Mouse (Mus musculus): Measurements from ENCODE around the gene Hlcs. TPM values are rescaled to one million over a fixed set of nuclear protein-coding genes. Genes with fewer than 3 reads are reported as not detected.

Hlcs gene
- total and polyA plus RNA-seq, 2 experiments from 2014 or later, result 5.8 to 6.8 TPM

GRCm38 (mm10) chr16:94253671-94254414 is 59.5 kb downstream of the Hlcs start:
- Histone ChIP-seq H3K4me1 (ENCODE audit: insufficient read depth) (0 out of 2 replicates have a peak, but pooled peaks cover 4% of the 10 kb centered on the region), H3K4me3 (ENCODE audit: low read depth, low read length) (no peak overlapping the region), H3K27me3 (ENCODE audit: insufficient read depth, low read length) (no peaks in the 10 kb centered on the region), H3K9ac (no peak overlapping the region), H3K36me3 (ENCODE audit: insufficient read depth) (no peaks in the 10 kb centered on the region), H3K4me2 (ENCODE audit: low read depth) (no peak overlapping the region), H3K9me3 (ENCODE audit: low read length) (no peaks in the 10 kb centered on the region), H3K27ac (ENCODE audit: low read depth, low read length) (no peak overlapping the region)
- peak; percentile 38 for DNase-seq
- no peak for TF ChIP-seq CTCF (IDR thresholded peaks at IDR 0.05; ENCODE audit: low read depth)
- WGBS, result 48% methylated on average over 24 of the region's 24 CpGs
- ATAC-seq, result peak; percentile 40; the same call in 1 of the 2 replicates

GRCm38 (mm10) chr16:94251756-94252155 is 61.6 kb downstream of the Hlcs start:
- ATAC-seq (no peak), DNase-seq (no peak)
- TF ChIP-seq CTCF (IDR thresholded peaks at IDR 0.05; ENCODE audit: low read depth), result no peak
- Histone ChIP-seq H3K4me3 (ENCODE audit: low read depth, low read length) (no peak overlapping the region), H3K27me3 (ENCODE audit: insufficient read depth, low read length) (no peaks in the 10 kb centered on the region), H3K36me3 (ENCODE audit: insufficient read depth) (no peaks in the 10 kb centered on the region), H3K9me3 (ENCODE audit: low read length) (no peaks in the 10 kb centered on the region), H3K4me1 (ENCODE audit: insufficient read depth) (0 out of 2 replicates have a peak, but pooled peaks cover 4% of the 10 kb centered on the region), H3K4me2 (ENCODE audit: low read depth) (no peak overlapping the region), H3K27ac (ENCODE audit: low read depth, low read length) (no peak overlapping the region), H3K9ac (no peak overlapping the region)
- 84% methylated on average over 13 of the region's 13 CpGs for WGBS

DNA sequence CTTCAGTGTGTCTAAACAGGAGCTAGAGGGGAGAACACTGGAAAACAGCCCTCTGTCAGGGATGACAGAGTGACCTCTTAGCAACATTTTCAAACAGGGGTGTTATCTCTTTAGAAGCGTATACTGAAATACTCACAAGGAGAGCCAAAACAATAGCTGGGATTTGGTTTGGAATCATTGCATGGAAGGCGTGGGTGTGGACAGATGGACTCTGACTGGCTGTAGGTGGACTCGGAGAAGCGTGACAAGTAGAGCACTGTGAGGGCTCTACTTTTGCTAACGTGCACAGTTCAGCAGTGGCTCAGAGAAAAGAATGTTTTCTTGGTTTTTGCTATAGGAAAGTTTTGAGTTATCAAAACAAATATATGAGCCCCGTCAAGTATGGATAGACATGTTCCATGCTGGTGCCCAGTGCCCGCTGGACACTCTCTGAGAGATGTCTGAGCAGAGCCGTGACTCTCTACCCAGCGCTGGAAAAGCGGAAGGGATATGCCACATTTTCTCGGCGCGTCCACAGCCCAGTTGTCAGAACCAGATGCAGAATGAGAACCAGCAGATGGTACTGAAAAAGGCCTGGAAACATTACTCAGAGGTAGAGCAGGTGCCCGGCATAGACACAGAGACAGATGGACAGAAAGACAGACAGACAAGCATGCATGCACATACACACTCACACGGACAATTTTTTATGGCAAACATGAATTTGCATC is 62.6 kb downstream of the Hlcs start:
- DNase-seq, result no peak
- no peaks in the 10 kb centered on the region for H3K9me3 ChIP-seq (ENCODE audit: low read length)

GRCm38 (mm10) chr16:94250136-94250535 is 63.2 kb downstream of the Hlcs start:
- 67% methylated on average over 12 of the region's 12 CpGs for WGBS
- H3K4me1 ChIP-seq (ENCODE audit: insufficient read depth), result 0 out of 2 replicates have a peak, but pooled peaks cover 4% of the 10 kb centered on the region
- no peak for DNase-seq
- no peak overlapping the region for H3K4me3 ChIP-seq (ENCODE audit: low read depth, low read length)
- no peak overlapping the region for H3K9ac ChIP-seq
- H3K9me3 ChIP-seq (ENCODE audit: low read length), result no peaks in the 10 kb centered on the region
- no peak for ATAC-seq
- no peak overlapping the region for H3K27ac ChIP-seq (ENCODE audit: low read depth, low read length)
- TF ChIP-seq CTCF (IDR thresholded peaks at IDR 0.05; ENCODE audit: low read depth), result no peak
- no peaks in the 10 kb centered on the region for H3K36me3 ChIP-seq (ENCODE audit: insufficient read depth)
- H3K4me2 ChIP-seq (ENCODE audit: low read depth), result no peak overlapping the region
- no peaks in the 10 kb centered on the region for H3K27me3 ChIP-seq (ENCODE audit: insufficient read depth, low read length)

More for the DNA sequence above, 62.6 kb downstream of the Hlcs start:
- Histone ChIP-seq H3K4me3 (ENCODE audit: low read depth, low read length) (no peak overlapping the region), H3K9ac (no peak overlapping the region), H3K4me2 (ENCODE audit: low read depth) (no peak overlapping the region), H3K27me3 (ENCODE audit: insufficient read depth, low read length) (no peaks in the 10 kb centered on the region), H3K36me3 (ENCODE audit: insufficient read depth) (no peaks in the 10 kb centered on the region), H3K4me1 (ENCODE audit: insufficient read depth) (0 out of 2 replicates have a peak, but pooled peaks cover 4% of the 10 kb centered on the region), H3K27ac (ENCODE audit: low read depth, low read length) (no peak overlapping the region)
- ATAC-seq, result no peak
- 82% methylated on average over 15 of the region's 15 CpGs for WGBS
- no peak for TF ChIP-seq CTCF (IDR thresholded peaks at IDR 0.05; ENCODE audit: low read depth)

- Histone ChIP-seq H3K4me1 (ENCODE audit: insufficient read depth) (0 out of 2 replicates have a peak, but pooled peaks cover 4% of the 10 kb centered on the region), H3K36me3 (ENCODE audit: insufficient read depth) (no peaks in the 10 kb centered on the region), H3K9me3 (ENCODE audit: low read length) (no peaks in the 10 kb centered on the region), H3K4me3 (ENCODE audit: low read depth, low read length) (no peak overlapping the region), H3K27me3 (ENCODE audit: insufficient read depth, low read length) (no peaks in the 10 kb centered on the region), H3K9ac (no peak overlapping the region), H3K27ac (ENCODE audit: low read depth, low read length) (no peak overlapping the region), H3K4me2 (ENCODE audit: low read depth) (no peak overlapping the region)
- TF ChIP-seq CTCF (IDR thresholded peaks at IDR 0.05; ENCODE audit: low read depth), result no peak
- DNase-seq (no peak), ATAC-seq (no peak)
- 92% methylated on average over 10 of the region's 10 CpGs for WGBS
Measured at GRCm38 (mm10) chr16:94249666-94250065, 63.7 kb downstream of the Hlcs start.

GRCm38 (mm10) chr16:94248721-94249120 is 64.7 kb downstream of the Hlcs start:
- Histone ChIP-seq H3K4me1 (ENCODE audit: insufficient read depth) (0 out of 2 replicates have a peak, but pooled peaks cover 3% of the 10 kb centered on the region), H3K27me3 (ENCODE audit: insufficient read depth, low read length) (no peaks in the 10 kb centered on the region), H3K9me3 (ENCODE audit: low read length) (no peaks in the 10 kb centered on the region), H3K36me3 (ENCODE audit: insufficient read depth) (no peaks in the 10 kb centered on the region), H3K4me2 (ENCODE audit: low read depth) (no peak overlapping the region), H3K9ac (no peak overlapping the region), H3K27ac (ENCODE audit: low read depth, low read length) (no peak overlapping the region), H3K4me3 (ENCODE audit: low read depth, low read length) (no peak overlapping the region)
- TF ChIP-seq CTCF (IDR thresholded peaks at IDR 0.05; ENCODE audit: low read depth), result no peak
- ATAC-seq (no peak), DNase-seq (no peak)
- WGBS, result 71% methylated on average over 15 of the region's 15 CpGs

- TF ChIP-seq CTCF (IDR thresholded peaks at IDR 0.05; ENCODE audit: low read depth), result no peak
- Histone ChIP-seq H3K9me3 (ENCODE audit: low read length) (no peaks in the 10 kb centered on the region), H3K4me1 (ENCODE audit: insufficient read depth) (no peaks in the 10 kb centered on the region), H3K36me3 (ENCODE audit: insufficient read depth) (no peaks in the 10 kb centered on the region), H3K4me3 (ENCODE audit: low read depth, low read length) (no peak overlapping the region), H3K4me2 (ENCODE audit: low read depth) (no peak overlapping the region), H3K9ac (no peak overlapping the region), H3K27me3 (ENCODE audit: insufficient read depth, low read length) (no peaks in the 10 kb centered on the region), H3K27ac (ENCODE audit: low read depth, low read length) (no peak overlapping the region)
- DNase-seq (no peak), ATAC-seq (no peak)
- WGBS, result 95% methylated on average over 8 of the region's 8 CpGs
Measured at GRCm38 (mm10) chr16:94246976-94247375, 66.4 kb downstream of the Hlcs start.
